Mouse (Mus musculus): ENCODE data around the gene Yod1. TPM values are rescaled to one million over a fixed set of nuclear protein-coding genes. Genes with fewer than 3 reads are reported as not detected.

Yod1 gene
- polyA plus RNA-seq (2017; shearing (Covaris generic)) = 4.8 TPM

DNA sequence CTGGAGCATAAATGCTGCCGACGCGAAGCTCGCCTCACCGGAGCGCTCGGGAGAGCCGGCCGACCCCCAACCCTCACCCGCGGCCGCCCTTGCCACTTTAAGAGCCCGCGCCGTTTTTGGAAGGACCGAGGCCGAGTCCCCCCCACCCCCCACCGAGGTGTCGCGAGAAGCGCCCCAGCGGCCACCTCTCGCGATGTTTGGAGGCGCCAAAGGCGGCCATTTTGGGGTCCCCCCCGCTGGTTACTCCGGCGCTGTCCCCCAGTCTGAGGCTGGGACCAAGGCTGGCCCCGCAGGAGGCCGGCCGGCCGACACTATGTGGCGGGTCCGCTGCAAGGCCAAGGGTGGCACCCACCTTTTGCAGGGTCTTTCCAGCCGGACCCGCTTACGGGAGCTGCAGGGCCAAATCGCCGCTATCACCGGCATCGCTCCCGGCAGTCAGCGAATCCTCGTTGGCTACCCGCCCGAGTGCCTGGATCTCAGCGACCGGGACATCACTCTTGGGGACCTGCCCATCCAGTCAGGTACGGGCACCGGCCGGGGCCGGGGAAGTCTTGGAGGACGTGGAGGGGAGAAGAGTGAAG, at the start of gene Yod1:
Yod1 (plus strand) TSS at position 37 of the 581 bp plus-strand sequence.

DNA sequence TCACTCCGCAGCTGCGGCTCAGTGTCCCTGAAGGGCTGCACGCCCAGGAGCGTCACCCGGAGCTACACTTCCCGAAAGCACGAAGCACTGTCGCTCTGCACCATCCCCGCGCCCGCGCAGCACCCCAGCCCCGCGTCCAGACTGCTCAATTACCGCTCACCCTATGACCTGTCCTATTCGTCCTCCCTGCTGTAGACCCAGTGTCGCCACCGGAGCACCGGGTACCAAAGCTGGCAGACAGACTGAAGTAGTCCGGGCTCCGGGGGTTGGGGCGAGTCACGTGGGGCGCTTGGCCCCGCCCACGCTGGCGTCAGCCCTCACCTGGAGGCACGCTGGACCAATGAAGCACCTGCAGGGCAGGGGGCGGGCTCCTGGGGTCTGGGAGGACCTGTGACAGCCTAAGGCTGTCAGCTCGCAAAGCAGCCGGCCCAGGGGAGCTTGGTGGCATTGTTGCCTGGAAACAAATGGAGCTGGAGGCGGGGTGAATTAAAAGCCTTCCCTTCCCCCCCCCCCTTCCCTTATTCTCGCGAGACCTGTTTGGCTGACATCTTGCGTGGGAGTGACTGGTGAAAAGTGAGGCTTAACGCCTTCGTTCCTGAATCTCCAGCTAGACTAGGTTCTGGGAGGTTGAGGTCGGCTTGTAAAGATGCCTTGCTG, 1.4 kb upstream of the Yod1 start, which contains the start of gene Gm29427:
Gm29427 (minus strand) TSS at position 239 of the 657 bp plus-strand sequence.

DNA sequence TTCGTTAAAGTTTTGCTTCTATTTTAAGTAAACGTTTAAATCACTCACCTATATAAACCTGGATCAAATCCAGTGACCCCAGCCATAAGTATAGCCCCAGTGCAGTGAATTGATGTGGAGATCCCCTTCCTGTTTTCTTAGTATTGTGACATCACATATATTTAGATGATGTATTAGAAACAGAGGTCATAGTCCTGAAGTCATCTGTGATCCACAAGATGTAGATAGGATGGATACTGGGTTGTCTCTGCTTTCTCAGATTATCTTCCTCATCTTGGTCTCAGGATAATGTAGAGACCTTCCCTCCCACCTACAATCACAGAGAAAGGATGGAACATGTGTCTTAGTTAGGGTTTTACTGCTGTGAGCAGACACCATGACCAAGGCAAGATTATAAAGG, 12.0 kb downstream of the Yod1 start, which contains the start of gene Pfkfb2:
Pfkfb2 (minus strand) TSS at position 101 of the 400 bp plus-strand sequence.

GRCm38 (mm10) chr1:130731741-130732337, 14.7 kb downstream of the Yod1 start, which contains the start of gene AA986860:
TSS of gene AA986860 (plus strand) at chr1:130731976.

Other genes starting within 250 kb of the Yod1 start
- not detected for gene Zp3r, start 87.7 kb upstream of the Yod1 start, polyA plus RNA-seq (2017; shearing (Covaris generic))
- gene C4bp, start 55.7 kb upstream of the Yod1 start, polyA plus RNA-seq (2017; shearing (Covaris generic)) = not detected
- not detected for gene Gm29427, start 1.5 kb upstream of the Yod1 start, polyA plus RNA-seq (2017; shearing (Covaris generic))
- gene Pfkfb2, start 11.9 kb downstream of the Yod1 start, polyA plus RNA-seq (2017; shearing (Covaris generic)) = 7.5 TPM
- gene AA986860, start 14.6 kb downstream of the Yod1 start, polyA plus RNA-seq (2017; shearing (Covaris generic)) = not detected
- gene Fcamr, start 83.6 kb downstream of the Yod1 start, polyA plus RNA-seq (2017; shearing (Covaris generic)) = not detected
- gene Pigr, start 109.4 kb downstream of the Yod1 start, polyA plus RNA-seq (2017; shearing (Covaris generic)) = not detected
- not detected for gene Fcmr, start 148.3 kb downstream of the Yod1 start, polyA plus RNA-seq (2017; shearing (Covaris generic))
- not detected for gene Il24, start 170.1 kb downstream of the Yod1 start, polyA plus RNA-seq (2017; shearing (Covaris generic))
- not detected for gene Il20, start 194.1 kb downstream of the Yod1 start, polyA plus RNA-seq (2017; shearing (Covaris generic))
- gene Il19, start 222.8 kb downstream of the Yod1 start, polyA plus RNA-seq (2017; shearing (Covaris generic)) = not detected

All from naive thymus-derived CD4-positive, alpha-beta T cell, adult 5 months (primary cell).